Mouse (Mus musculus): Measurements from ENCODE around the gene Prdm4. TPM values are rescaled to one million over a fixed set of nuclear protein-coding genes. Genes with fewer than 3 reads are reported as not detected.
A peak's percentile ranks its signal among the peaks of the same experiment; 100 is the strongest.

Gene Prdm4
- polyA plus RNA-seq (2015; fragmentation: Nextera tagmentation; extraction: Ambion mirVana) = 5.4 and 6.3 TPM in 2 replicates

DNA sequence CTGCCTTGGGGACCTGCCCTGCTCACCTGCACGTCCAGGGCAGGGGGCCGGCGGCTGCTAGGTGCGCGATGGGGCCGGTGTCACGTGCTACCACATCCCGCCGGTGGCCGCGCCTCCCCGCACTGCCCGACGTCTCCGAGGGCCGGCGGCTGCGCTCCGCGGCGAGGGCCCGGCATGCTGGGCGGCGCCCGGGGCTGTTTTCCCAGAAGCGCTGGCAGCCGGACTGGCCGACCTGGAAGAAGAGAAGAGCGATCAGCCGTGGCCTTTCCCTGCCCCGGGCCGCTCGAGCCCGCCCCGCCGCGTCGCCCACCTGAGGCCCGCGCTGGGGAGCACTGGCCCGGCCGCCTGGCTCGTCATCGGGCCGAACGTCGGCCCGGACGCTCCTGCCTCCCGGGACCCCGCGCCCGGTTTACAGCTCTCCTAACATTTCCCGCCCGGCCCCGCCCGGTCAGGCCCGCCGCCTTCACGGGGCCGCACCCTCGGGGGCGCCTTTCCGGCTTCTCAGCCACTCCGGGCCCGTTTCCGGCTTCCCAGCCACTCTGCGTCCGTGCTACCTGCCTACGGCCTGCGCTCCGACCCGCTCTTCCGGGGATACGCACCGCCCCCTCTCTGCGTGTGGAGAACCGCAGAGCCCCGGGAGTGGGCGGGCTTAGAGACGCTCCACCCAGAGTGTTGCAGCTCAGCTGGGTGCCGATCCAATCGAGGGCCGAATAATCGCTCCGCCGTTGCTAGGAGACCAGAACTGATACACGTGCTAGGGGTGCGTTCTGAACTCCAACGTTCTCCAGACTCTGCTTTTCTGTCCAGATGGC is at the start of gene Prdm4:
Gene Prdm4, minus strand, starts transcription at position 645 of the 812 bp plus-strand sequence.
- Histone ChIP-seq H3K27ac (peak within 1 kb of the TSS; percentile 90), H3K4me1 (replicated peaks) (peaks cover 29% of the 10 kb centered on the region), H3K36me3 (peaks cover 25% of the 10 kb centered on the region), H3K4me3 (replicated peaks) (peak within 1 kb of the TSS; percentile 90), H3K4me2 (peak within 1 kb of the TSS; percentile 94), H3K9me3 (replicated peaks) (no peaks in the 10 kb centered on the region), H3K9ac (peak within 1 kb of the TSS; percentile 90), H3K27me3 (0 out of 2 replicates have a peak, but pooled peaks cover 6% of the 10 kb centered on the region)
- WGBS (ENCODE audit: insufficient replicate concordance) = under 1% methylated on average over 88 of the region's 90 CpGs
- DNase-seq (peak; percentile 98), ATAC-seq (ENCODE audit: low read depth) (peak; percentile 98)

DNA sequence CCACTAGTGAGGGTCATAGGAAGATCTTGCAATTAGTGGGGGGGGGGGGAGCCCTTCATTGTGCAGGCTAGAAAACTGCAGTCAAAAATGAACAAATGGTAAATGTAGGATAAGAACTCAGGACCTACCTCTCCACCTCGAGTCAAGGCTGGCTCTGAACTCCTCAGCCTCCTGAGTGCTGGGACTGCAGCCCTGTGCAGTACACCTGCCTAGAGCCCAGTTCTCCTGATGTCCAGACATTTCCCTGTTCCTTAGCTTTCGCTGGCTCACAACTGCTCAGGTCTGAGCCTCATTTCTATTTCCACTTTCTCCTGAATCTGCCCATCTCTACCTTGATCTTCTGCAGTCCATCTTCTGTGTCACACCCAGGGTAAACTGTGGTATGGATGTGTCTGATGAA is 49.5 kb upstream of the Prdm4 start:
- 34% methylated on average over 2 of the region's 2 CpGs for WGBS (ENCODE audit: insufficient replicate concordance)
- DNase-seq (no peak), ATAC-seq (ENCODE audit: low read depth) (no peak)
- H3K27me3 ChIP-seq = no peaks in the 10 kb centered on the region
- H3K27ac ChIP-seq = no peak overlapping the region
- no peaks in the 10 kb centered on the region for H3K9me3 ChIP-seq (replicated peaks)
- H3K4me3 ChIP-seq (replicated peaks) = no peak overlapping the region
- H3K36me3 ChIP-seq = no peaks in the 10 kb centered on the region
- no peak overlapping the region for H3K9ac ChIP-seq
- H3K4me1 ChIP-seq (replicated peaks) = no peaks in the 10 kb centered on the region
- no peak overlapping the region for H3K4me2 ChIP-seq

DNA sequence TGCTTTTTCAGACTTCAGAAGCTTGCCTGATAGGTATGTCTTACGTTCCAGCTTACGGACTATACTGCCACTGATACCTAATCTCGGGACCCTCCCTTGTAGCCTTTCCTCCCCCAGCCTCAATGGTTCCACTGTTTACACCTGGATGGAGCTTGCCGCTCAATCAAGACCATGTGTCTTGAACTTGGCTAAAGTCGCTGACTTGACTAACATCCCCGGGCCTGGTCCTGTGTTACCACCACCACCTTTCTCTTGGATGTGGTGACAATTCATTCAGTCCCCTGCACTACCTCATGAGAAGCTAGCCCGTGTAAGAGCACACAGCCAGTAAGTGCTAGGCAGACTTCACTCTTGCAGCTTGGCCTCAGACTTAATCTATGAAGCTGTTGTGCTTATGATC is 47.4 kb upstream of the Prdm4 start:
- H3K9me3 ChIP-seq (replicated peaks) = no peaks in the 10 kb centered on the region
- H3K4me2 ChIP-seq = no peak overlapping the region
- DNase-seq = no peak
- no peak overlapping the region for H3K27ac ChIP-seq
- H3K4me1 ChIP-seq (replicated peaks) = no peaks in the 10 kb centered on the region
- ATAC-seq (ENCODE audit: low read depth) = no peak
- WGBS (ENCODE audit: insufficient replicate concordance) = 75% methylated on average over 7 of the region's 7 CpGs
- 0 out of 2 replicates have a peak, but pooled peaks cover 4% of the 10 kb centered on the region for H3K27me3 ChIP-seq
- no peaks in the 10 kb centered on the region for H3K36me3 ChIP-seq
- no peak overlapping the region for H3K4me3 ChIP-seq (replicated peaks)
- H3K9ac ChIP-seq = no peak overlapping the region

DNA sequence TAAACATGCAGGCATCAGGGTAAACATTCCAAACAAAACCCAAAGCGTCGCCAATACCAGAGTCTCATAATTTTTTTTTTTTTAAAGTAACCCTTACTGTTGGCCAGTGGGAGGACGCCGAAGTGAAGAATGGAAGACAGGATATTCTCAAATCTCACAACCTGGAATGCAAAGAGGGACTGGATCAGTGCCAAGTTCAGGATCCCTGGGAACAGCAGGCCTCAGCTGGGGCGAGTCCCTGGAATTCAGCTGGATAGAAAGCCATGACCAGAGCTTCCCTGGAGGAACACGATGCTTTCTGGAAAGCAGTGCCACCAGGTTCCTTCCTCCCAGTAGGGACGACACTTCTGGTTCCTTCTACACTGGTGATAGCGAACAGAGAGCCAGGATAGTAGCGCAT is 46.0 kb upstream of the Prdm4 start:
- Histone ChIP-seq H3K36me3 (no peaks in the 10 kb centered on the region), H3K4me1 (replicated peaks) (0 out of 2 replicates have a peak, but pooled peaks cover 2% of the 10 kb centered on the region), H3K9ac (no peak overlapping the region), H3K4me2 (no peak overlapping the region), H3K4me3 (replicated peaks) (no peak overlapping the region), H3K27ac (no peak overlapping the region), H3K27me3 (0 out of 2 replicates have a peak, but pooled peaks cover 4% of the 10 kb centered on the region), H3K9me3 (replicated peaks) (no peaks in the 10 kb centered on the region)
- ATAC-seq (ENCODE audit: low read depth) (no peak), DNase-seq (no peak)
- 56% methylated on average over 9 of the region's 9 CpGs for WGBS (ENCODE audit: insufficient replicate concordance)

DNA sequence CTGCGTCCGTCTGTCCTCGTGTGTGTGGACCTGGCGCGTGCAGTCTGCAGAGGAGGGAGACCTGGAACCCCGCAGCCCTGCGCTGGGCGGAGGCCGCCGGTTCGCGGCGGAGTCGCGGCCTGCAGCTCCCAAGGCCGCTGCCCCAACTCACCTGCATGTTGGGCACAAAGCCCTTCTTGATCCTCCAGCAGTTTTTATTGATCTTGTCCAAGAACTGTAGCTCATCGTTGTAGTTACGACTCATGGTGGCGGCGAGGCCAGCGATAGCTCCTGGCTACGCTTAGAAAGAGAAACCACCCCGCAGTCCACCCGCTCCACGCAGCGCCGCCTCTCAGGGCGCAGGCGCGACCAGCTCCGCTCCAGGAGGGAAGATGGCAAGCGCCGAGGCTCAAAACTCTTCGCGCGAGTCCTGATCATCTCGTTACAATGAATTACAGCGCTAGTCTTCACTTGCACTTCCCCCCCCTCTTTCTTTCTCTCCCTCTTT is 40.6 kb upstream of the Prdm4 start, which contains the start of gene Rtcb:
Gene Rtcb, minus strand, starts transcription at position 360 of the 487 bp plus-strand sequence.
- under 1% methylated on average over 38 of the region's 38 CpGs for WGBS (ENCODE audit: insufficient replicate concordance)
- Histone ChIP-seq H3K9me3 (replicated peaks) (no peaks in the 10 kb centered on the region), H3K36me3 (peaks cover 32% of the 10 kb centered on the region), H3K4me3 (replicated peaks) (peak within 1 kb of the TSS; percentile 93), H3K9ac (peak within 1 kb of the TSS; percentile 93), H3K27ac (peak within 1 kb of the TSS; percentile 75), H3K4me1 (replicated peaks) (peaks cover 13% of the 10 kb centered on the region), H3K27me3 (0 out of 2 replicates have a peak, but pooled peaks cover 4% of the 10 kb centered on the region), H3K4me2 (peak within 1 kb of the TSS; percentile 81)
- DNase-seq (peak; percentile 89), ATAC-seq (ENCODE audit: low read depth) (peak; percentile 92)

DNA sequence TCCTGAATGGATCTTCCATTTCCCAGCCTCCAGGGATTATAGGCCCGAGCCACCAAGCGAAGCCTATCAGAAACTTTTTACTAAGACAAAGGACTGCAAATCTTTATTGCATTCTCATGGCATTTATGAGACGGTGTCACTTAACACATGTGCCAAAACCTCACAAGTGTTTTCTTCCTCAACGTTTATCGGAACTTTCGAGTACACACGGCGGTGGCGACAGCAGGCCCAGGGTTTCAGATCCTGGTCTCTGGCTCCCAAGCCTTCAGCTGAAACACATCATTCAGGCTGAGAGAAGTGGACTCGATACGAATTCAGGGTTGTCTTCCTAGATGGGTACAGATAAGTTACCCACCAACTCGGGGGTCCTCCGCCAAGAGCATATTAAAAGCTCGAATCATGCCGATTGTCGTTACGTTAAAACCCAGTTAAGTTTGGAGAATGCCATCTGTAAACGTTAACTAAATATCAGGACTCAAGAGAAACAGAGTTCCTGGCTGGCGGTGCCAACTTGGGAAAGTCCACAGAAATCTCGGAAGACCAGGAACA is 40.0 kb upstream of the Prdm4 start:
- Histone ChIP-seq H3K27ac (peak overlapping the region; percentile 75), H3K4me1 (replicated peaks) (peaks cover 13% of the 10 kb centered on the region), H3K9ac (peak overlapping the region; percentile 93), H3K27me3 (0 out of 2 replicates have a peak, but pooled peaks cover 4% of the 10 kb centered on the region), H3K9me3 (replicated peaks) (no peaks in the 10 kb centered on the region), H3K4me3 (replicated peaks) (peak overlapping the region; percentile 93), H3K36me3 (peaks cover 37% of the 10 kb centered on the region), H3K4me2 (peak overlapping the region; percentile 81)
- WGBS (ENCODE audit: insufficient replicate concordance) = 3% methylated on average over 20 of the region's 20 CpGs
- ATAC-seq (ENCODE audit: low read depth) (no peak), DNase-seq (peak; percentile 7)

DNA sequence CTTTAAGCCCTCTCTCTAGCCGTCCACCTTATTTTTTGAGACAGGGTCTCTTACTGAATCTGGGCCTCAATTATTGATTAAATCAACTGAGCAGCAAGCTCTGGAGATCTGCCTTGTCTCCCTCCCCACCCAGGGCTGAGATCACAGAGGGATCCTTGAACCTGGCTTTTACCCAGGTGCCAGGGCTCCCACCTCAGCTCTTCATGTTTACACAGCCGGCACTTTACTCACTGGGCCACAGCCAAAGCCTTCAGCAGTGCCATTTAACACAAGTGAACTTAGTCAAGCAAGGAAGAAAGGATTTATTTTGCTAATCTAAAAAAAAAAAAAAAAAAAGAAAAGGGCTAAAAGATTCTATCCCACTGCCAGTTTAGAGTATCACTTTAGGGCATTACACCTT is 37.5 kb upstream of the Prdm4 start:
- DNase-seq (no peak), ATAC-seq (ENCODE audit: low read depth) (no peak)
- H3K27ac ChIP-seq = no peak overlapping the region
- peaks cover 13% of the 10 kb centered on the region for H3K4me1 ChIP-seq (replicated peaks)
- H3K4me2 ChIP-seq = no peak overlapping the region
- H3K9me3 ChIP-seq (replicated peaks) = no peaks in the 10 kb centered on the region
- no peak overlapping the region for H3K4me3 ChIP-seq (replicated peaks)
- no peak overlapping the region for H3K9ac ChIP-seq
- 80% methylated on average over 2 of the region's 2 CpGs for WGBS (ENCODE audit: insufficient replicate concordance)
- H3K36me3 ChIP-seq = peaks cover 59% of the 10 kb centered on the region
- H3K27me3 ChIP-seq = no peaks in the 10 kb centered on the region

DNA sequence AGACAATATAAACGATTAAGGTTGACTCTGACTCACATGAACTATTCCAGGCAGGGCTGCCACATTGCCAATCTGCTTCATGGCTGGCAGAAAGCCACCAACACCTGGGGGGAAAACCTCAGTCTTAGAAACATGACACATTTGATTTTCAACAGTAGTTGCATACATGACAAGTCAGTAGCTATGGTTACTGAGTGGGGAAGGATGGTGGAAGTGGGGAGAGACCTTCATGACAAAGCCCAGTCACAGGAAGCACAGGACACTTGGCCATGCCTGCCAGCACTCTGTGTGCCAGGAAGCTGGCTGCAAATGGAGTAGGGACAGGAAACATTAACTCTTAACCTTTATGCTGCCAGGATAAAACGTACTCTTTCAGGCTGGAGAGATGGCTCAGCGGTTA is 36.5 kb upstream of the Prdm4 start:
- H3K36me3 ChIP-seq = peaks cover 69% of the 10 kb centered on the region
- no peak overlapping the region for H3K9ac ChIP-seq
- no peak overlapping the region for H3K4me3 ChIP-seq (replicated peaks)
- WGBS (ENCODE audit: insufficient replicate concordance) = 64% methylated on average over 3 of the region's 3 CpGs
- ATAC-seq (ENCODE audit: low read depth) = no peak
- no peaks in the 10 kb centered on the region for H3K9me3 ChIP-seq (replicated peaks)
- H3K4me2 ChIP-seq = no peak overlapping the region
- no peaks in the 10 kb centered on the region for H3K27me3 ChIP-seq
- H3K4me1 ChIP-seq (replicated peaks) = peaks cover 12% of the 10 kb centered on the region
- no peak overlapping the region for H3K27ac ChIP-seq
- no peak for DNase-seq

DNA sequence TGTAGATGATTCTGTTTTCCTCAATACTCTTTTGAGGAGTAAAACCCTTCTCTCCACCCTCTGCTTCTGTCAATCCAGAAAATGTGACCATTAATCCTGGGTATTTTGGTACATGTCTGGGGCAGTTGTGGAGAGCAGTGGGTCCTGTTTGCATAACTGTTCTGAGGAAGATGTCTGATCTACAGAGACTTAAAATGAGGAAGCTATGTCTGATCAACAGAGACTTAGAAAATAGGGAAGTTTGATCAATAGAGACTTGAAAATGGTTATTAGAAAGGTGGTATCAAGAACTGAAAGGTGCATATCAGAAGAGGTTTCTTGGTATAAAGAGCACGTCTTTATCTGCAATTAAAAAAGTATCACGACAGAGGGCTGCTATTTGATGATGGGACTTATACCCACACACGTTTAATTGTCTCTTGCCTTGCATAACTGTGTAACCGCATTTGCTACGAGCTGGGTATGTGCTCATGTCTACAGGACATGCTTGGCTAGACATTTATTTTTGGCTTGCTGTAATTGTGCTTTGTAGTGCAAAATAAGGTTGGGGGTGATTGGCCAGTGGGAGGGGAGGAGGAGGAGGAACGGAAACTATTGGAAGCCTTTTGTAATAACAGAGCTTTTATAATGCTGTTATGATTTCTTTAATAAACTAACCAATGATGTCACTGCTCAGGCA is 35.0 kb upstream of the Prdm4 start:
- H3K4me1 ChIP-seq (replicated peaks) = peaks cover 8% of the 10 kb centered on the region
- DNase-seq = no peak
- no peaks in the 10 kb centered on the region for H3K27me3 ChIP-seq
- H3K9me3 ChIP-seq (replicated peaks) = no peaks in the 10 kb centered on the region
- 77% methylated on average over 6 of the region's 6 CpGs for WGBS (ENCODE audit: insufficient replicate concordance)
- no peak for ATAC-seq (ENCODE audit: low read depth)
- no peak overlapping the region for H3K27ac ChIP-seq
- H3K4me3 ChIP-seq (replicated peaks) = no peak overlapping the region
- no peak overlapping the region for H3K4me2 ChIP-seq
- peaks cover 82% of the 10 kb centered on the region for H3K36me3 ChIP-seq
- H3K9ac ChIP-seq = no peak overlapping the region

DNA sequence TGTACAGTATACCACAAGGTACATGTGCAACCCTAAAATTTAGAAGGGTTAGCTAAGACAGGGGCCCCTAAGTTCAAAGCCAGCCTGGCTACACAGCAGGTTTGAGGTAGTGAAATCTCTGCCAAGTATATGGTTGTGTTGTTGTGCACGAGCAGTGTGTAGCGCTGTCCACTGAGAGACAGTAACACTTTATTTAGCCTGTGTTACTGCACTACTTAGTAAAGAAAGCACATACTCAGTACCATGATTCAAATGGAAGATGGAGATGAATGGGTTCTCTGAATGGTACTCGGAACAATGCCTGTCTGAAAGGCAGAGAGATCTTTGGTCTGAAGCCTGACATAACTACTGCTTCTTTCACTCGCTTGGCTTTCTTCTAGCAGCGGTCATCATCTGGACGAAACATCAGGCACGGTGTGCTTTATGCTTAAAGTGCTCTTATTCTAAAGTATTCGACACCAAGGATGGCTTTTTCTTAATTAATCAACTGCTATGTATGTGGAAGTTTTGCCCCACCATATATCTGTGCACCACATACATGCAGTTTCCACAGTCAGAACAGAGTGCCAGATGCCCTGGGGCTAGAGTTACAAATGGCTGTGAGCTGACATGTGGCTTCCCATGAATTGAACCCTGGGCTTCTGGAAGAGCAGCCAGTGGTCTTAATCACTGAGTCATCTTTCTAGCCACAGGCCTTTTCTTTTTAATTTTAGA is 31.7 kb upstream of the Prdm4 start:
- H3K4me3 ChIP-seq (replicated peaks) = no peak overlapping the region
- no peaks in the 10 kb centered on the region for H3K4me1 ChIP-seq (replicated peaks)
- no peaks in the 10 kb centered on the region for H3K27me3 ChIP-seq
- H3K36me3 ChIP-seq = peaks cover 92% of the 10 kb centered on the region
- H3K9ac ChIP-seq = no peak overlapping the region
- no peak for DNase-seq
- no peaks in the 10 kb centered on the region for H3K9me3 ChIP-seq (replicated peaks)
- H3K27ac ChIP-seq = no peak overlapping the region
- 86% methylated on average over 8 of the region's 8 CpGs for WGBS (ENCODE audit: insufficient replicate concordance)
- ATAC-seq (ENCODE audit: low read depth) = no peak
- no peak overlapping the region for H3K4me2 ChIP-seq

Measured in liver, embryonic 13.5 days (tissue).